Mouse (Mus musculus): ENCODE data around the gene Lfng.

- TF ChIP-seq CTCF (IDR thresholded peaks at IDR 0.05; ENCODE audit: low read depth) (no peak), EP300 (optimal IDR thresholded peaks at IDR 0.05) (no peak)
Observed at GRCm38 (mm10) chr5:140661875-140662643, 54.9 kb downstream of the Lfng start.
